In genomic region chr10:7772346-7772745, GRCm38 (mm10) we compare ENCODE assay signal across 24 mouse cellular contexts.
"Had no signal": no experiment of that assay in that cellular context is flagged by ENCODE, and none has a peak within 500 bp of the region (broad histone marks: within the 10 kb centered on the region; RNA-seq: fewer than 3 reads in every experiment).

No protein-coding gene starts in this region.

- H3K27ac ChIP-seq: gastrocnemius, adult 2 months; heart, embryonic 10.5 days; hindbrain, embryonic 10.5 days; hindbrain, embryonic 12.5 days; hindbrain, embryonic 14.5 days; limb, embryonic 13.5 days; limb, embryonic 15.5 days; liver, embryonic 13.5 days; liver, embryonic 15.5 days had no signal

- DNase-seq: gastrocnemius, adult 2 months; gastrocnemius, postnatal 10 days; gastrocnemius, postnatal 25 days; heart, adult 18-20 months; heart, postnatal 10 days; heart, postnatal 4 days; kidney, adult 11 months; kidney, postnatal 10 days; kidney, postnatal 25 days; layer of hippocampus, adult 9-11 months; layer of hippocampus, postnatal 36 days; left cerebral cortex, postnatal 4 days; liver, embryonic 13.5 days; lung, adult 18-20 months had no signal

- H3K27me3 ChIP-seq: heart, embryonic 12.5 days; hindbrain, embryonic 12.5 days; limb, embryonic 13.5 days; limb, embryonic 15.5 days; liver, embryonic 13.5 days; liver, embryonic 15.5 days had no signal

- H3K9ac ChIP-seq: heart, embryonic 12.5 days; hindbrain, embryonic 12.5 days; hindbrain, embryonic 14.5 days; limb, embryonic 13.5 days; limb, embryonic 15.5 days; liver, embryonic 13.5 days; liver, embryonic 15.5 days had no signal

- H3K4me1 ChIP-seq: heart, embryonic 10.5 days; heart, embryonic 12.5 days; hindbrain, embryonic 10.5 days; hindbrain, embryonic 12.5 days; limb, embryonic 13.5 days; limb, embryonic 15.5 days; liver, embryonic 13.5 days; liver, embryonic 15.5 days had no signal

- H3K4me2 ChIP-seq: heart, embryonic 12.5 days; hindbrain, embryonic 12.5 days; hindbrain, embryonic 14.5 days; limb, embryonic 13.5 days; limb, embryonic 15.5 days; liver, embryonic 13.5 days; liver, embryonic 15.5 days had no signal

- H3K9me3 ChIP-seq: heart, embryonic 10.5 days; heart, embryonic 12.5 days; hindbrain, embryonic 12.5 days; limb, embryonic 13.5 days; limb, embryonic 15.5 days; liver, embryonic 13.5 days; liver, embryonic 15.5 days had no signal

- ATAC-seq: hindbrain, embryonic 16.5 days; inflammation-experienced regulatory T-cells, adult 6 months had no signal

- H3K4me3 ChIP-seq: gastrocnemius, adult 2 months; heart, embryonic 10.5 days; heart, embryonic 12.5 days; hindbrain, embryonic 10.5 days; hindbrain, embryonic 12.5 days; limb, embryonic 13.5 days; limb, embryonic 15.5 days; liver, embryonic 13.5 days; liver, embryonic 15.5 days had no signal
